Mouse (Mus musculus): ENCODE measurements at regions not wholly inside any gene's neighbourhood (a gene's known extent, or its start where the extent isn't known, plus 50 kb on each side); places are given as distances from the start of the nearest gene placed in this dataset.

GRCm38 (mm10) chr9:67610696-67611095, 51.2 kb upstream of the Tln2 start:
- no peak for DNase-seq (ENCODE audit: low spot score in 2 of 2)

GRCm38 (mm10) chr9:67611676-67612075, 52.2 kb upstream of the Tln2 start:
- DNase-seq (ENCODE audit: low spot score in 2 of 2), result no peak

- DNase-seq (ENCODE audit: low spot score in 2 of 2), result no peak
Observed at GRCm38 (mm10) chr9:67612101-67612500, 52.6 kb upstream of the Tln2 start.

- no peak for DNase-seq (ENCODE audit: low spot score in 2 of 2)
Observed at GRCm38 (mm10) chr9:67614068-67614727, 54.7 kb upstream of the Tln2 start.

GRCm38 (mm10) chr9:67616207-67616606, 56.7 kb upstream of the Tln2 start:
- no peak for DNase-seq (ENCODE audit: low spot score in 2 of 2)

- DNase-seq (ENCODE audit: low spot score in 2 of 2), result no peak
Observed at GRCm38 (mm10) chr9:67617341-67618217, 58.1 kb upstream of the Tln2 start.

GRCm38 (mm10) chr9:67620945-67621344, 61.4 kb upstream of the Tln2 start:
- no peak for DNase-seq (ENCODE audit: low spot score in 2 of 2)

GRCm38 (mm10) chr9:67627196-67627595, 67.7 kb upstream of the Tln2 start:
- no peak for DNase-seq (ENCODE audit: low spot score in 2 of 2)

GRCm38 (mm10) chr9:67629624-67630023, 70.1 kb upstream of the Tln2 start:
- no peak for DNase-seq (ENCODE audit: low spot score in 2 of 2)

- DNase-seq (ENCODE audit: low spot score in 2 of 2), result no peak
Observed at GRCm38 (mm10) chr9:67630173-67630572, 70.7 kb upstream of the Tln2 start.

GRCm38 (mm10) chr9:67631741-67632243, 72.3 kb upstream of the Tln2 start:
- no peak for DNase-seq (ENCODE audit: low spot score in 2 of 2)

GRCm38 (mm10) chr9:67632521-67633025, 73.1 kb upstream of the Tln2 start:
- peak in 1 of 2 experiments; percentile 20 for DNase-seq (ENCODE audit: low spot score in 2 of 2)

- DNase-seq (ENCODE audit: low spot score in 2 of 2), result peak; percentile 39 to 40
Observed at GRCm38 (mm10) chr9:67633026-67633741, 73.7 kb upstream of the Tln2 start.

- peak; percentile 62 to 72 for DNase-seq (ENCODE audit: low spot score in 2 of 2)
Observed at GRCm38 (mm10) chr9:67633761-67634441, 74.4 kb upstream of the Tln2 start.

GRCm38 (mm10) chr9:67646820-67647219, 87.3 kb upstream of the Tln2 start:
- DNase-seq (ENCODE audit: low spot score in 2 of 2), result peak in 1 of 2 experiments; percentile 10

- no peak for DNase-seq (ENCODE audit: low spot score in 2 of 2)
Observed at GRCm38 (mm10) chr9:67664773-67665172, 94.5 kb upstream of the C2cd4b start.

- no peak for DNase-seq (ENCODE audit: low spot score in 2 of 2)
Observed at GRCm38 (mm10) chr9:67670261-67671020, 88.8 kb upstream of the C2cd4b start.

GRCm38 (mm10) chr9:67676906-67677305, 82.3 kb upstream of the C2cd4b start:
- DNase-seq (ENCODE audit: low spot score in 2 of 2), result no peak

GRCm38 (mm10) chr9:67683367-67683766, 75.9 kb upstream of the C2cd4b start:
- peak; percentile 65 to 76 for DNase-seq (ENCODE audit: low spot score in 2 of 2)

- no peak for DNase-seq (ENCODE audit: low spot score in 2 of 2)
Observed at GRCm38 (mm10) chr9:67692396-67692795, 66.8 kb upstream of the C2cd4b start.
